In genomic region chr12:91980321-91980720, GRCm38 (mm10) we compare ENCODE assay signal across 16 mouse cellular contexts.
"Had no signal": no experiment of that assay in that cellular context is flagged by ENCODE, and none has a peak within 500 bp of the region (broad histone marks: within the 10 kb centered on the region; RNA-seq: fewer than 3 reads in every experiment).

No protein-coding gene starts in this region.

- DNase-seq: cerebellum, adult 9-10 months; cerebellum, adult 9-11 months; cerebellum, postnatal 10 days; cerebellum, postnatal 14 days; cerebellum, postnatal 25 days; cerebellum, postnatal 36 days; embryo, embryonic 11 days; forebrain, postnatal 0 days; gastrocnemius, adult 2 months; gastrocnemius, postnatal 10 days; gastrocnemius, postnatal 14 days; gastrocnemius, postnatal 25 days; gastrocnemius, postnatal 36 days; heart, adult 11 months; heart, adult 18-20 months; heart, adult 2 months had no signal
